Mouse (Mus musculus) hindbrain, postnatal 0 days (tissue): ENCODE results near the gene Icam5. TPM values are rescaled to one million over a fixed set of nuclear protein-coding genes. Genes with fewer than 3 reads are reported as not detected.

Experiments
- ATAC-seq: fragments of 200-750 bp; cut with Nextera tagmentation; 2 replicates; pipeline ENCODE4 v1.8.0; 2017; ENCODE audit warnings: mild to moderate bottlenecking, moderate TSS enrichment, moderate library complexity
- DNase-seq: peaks from one replicate; pipeline ENCODE4 v3.0.0-alpha.2; 2015; ENCODE audit warnings: low spot score
- H3K27ac ChIP-seq: fragments of 300-500 bp; sonication (generic); 2 replicates; pipeline ENCODE4 v1.5.1; 2014; ENCODE audit warnings: mild to moderate bottlenecking
- H3K27me3 ChIP-seq: fragments of 300-500 bp; sonication (generic); 2 replicates; pipeline ENCODE4 v1.6.1; 2014; ENCODE audit warnings: low read length, mixed read lengths; ENCODE audit not compliant: insufficient read depth
- H3K36me3 ChIP-seq: fragments of 300-500 bp; sonication (generic); 2 replicates; pipeline ENCODE4 v1.6.1; 2014; ENCODE audit warnings: low read length, mixed read lengths; ENCODE audit not compliant: insufficient read depth
- H3K4me1 ChIP-seq: fragments of 300-500 bp; sonication (generic); 2 replicates; pipeline ENCODE4 v1.6.1; 2014; ENCODE audit warnings: antibody characterized with exemption, low read length, mixed read lengths; ENCODE audit not compliant: insufficient read depth
- H3K4me2 ChIP-seq: fragments of 300-500 bp; sonication (generic); 2 replicates; pipeline ENCODE4 v1.6.1; 2014; ENCODE audit warnings: low read depth, mild to moderate bottlenecking, low read length, moderate library complexity, mixed read lengths
- H3K4me3 ChIP-seq: fragments of 300-500 bp; sonication (generic); 2 replicates; pipeline ENCODE4 v1.5.1; 2014; ENCODE audit warnings: low read length
- H3K9ac ChIP-seq: fragments of 300-500 bp; sonication (generic); replicated peaks from 2 replicates; pipeline ENCODE4 v1.6.1; 2014; ENCODE audit warnings: mild to moderate bottlenecking, low read length, moderate library complexity, mixed read lengths
- H3K9me3 ChIP-seq: fragments of 300-500 bp; sonication (generic); 2 replicates; pipeline ENCODE4 v1.6.1; 2016; ENCODE audit warnings: low read length, mixed read lengths
- CTCF ChIP-seq: IDR thresholded peaks from 2 replicates; pipeline ENCODE4 v1.5.1; 2016; ENCODE audit warnings: antibody characterized with exemption, control low read depth, low read depth
- WGBS: fragments of 180-500 bp; shearing (Covaris S2); extraction: QIAGEN DNeasy Blood & Tissue Kit; methylation state at CpG from one replicate; pipeline ENCODE4 v1.1.7; 2014; 5-methylcytosine and 5-hydroxymethylcytosine counted together
- polyA plus RNA-seq: library from polyadenylated mRNA; unstranded; fragments of >200 nt; fragmentation: Nextera tagmentation; extraction: Ambion mirVana; gene quantifications from 2 replicates; pipeline ENCODE4 v1.2.1, GENCODE M21; 2015
- total RNA-seq: library from RNA; depleted of rRNA; stranded (reverse); fragments of >200 nt; gene quantifications from 2 replicates; pipeline ENCODE4 v1.2.3, GENCODE M21; 2014

Icam5 gene
- total and polyA plus RNA-seq, 2 experiments from 2014 or later, result 3.7 to 9.1 TPM

- Histone ChIP-seq H3K27ac (no peak overlapping the region), H3K36me3 (no peaks in the 10 kb centered on the region), H3K4me3 (no peak overlapping the region), H3K27me3 (peaks cover 68% of the 10 kb centered on the region), H3K4me1 (peaks cover 46% of the 10 kb centered on the region), H3K4me2 (0 out of 2 replicates have a peak overlapping the region, but pooled peaks have one; percentile 10), H3K9ac (no peak overlapping the region), H3K9me3 (no peaks in the 10 kb centered on the region)
- 11% methylated on average over 17 of the region's 17 CpGs for WGBS
- ATAC-seq (no peak), DNase-seq (no peak)
- TF ChIP-seq CTCF, result no peak
Observed at GRCm38 (mm10) chr9:21034481-21035085, 2.7 kb downstream of the Icam5 start.

DNA sequence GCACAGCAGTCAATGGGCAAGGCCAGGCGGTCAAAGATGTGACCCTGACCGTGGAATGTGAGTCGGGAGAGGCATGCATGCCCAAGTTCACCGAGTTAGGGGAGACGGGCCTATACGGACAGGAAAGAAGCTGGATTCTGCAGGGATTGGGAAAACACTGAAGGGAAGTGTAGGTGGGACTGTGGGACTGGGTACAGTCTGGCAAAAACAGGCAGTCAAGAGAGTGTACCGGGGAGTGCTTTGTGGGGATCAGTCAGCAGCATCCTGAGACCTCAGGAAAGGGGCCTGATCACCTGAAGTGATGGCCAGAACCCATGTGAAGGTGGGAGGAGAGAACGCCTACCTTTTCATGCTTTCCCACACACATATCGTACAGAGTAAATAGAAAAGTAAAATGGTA lies 3.7 kb downstream of the Icam5 start:
- Histone ChIP-seq H3K4me1 (peaks cover 46% of the 10 kb centered on the region), H3K9me3 (no peaks in the 10 kb centered on the region), H3K4me3 (0 out of 2 replicates have a peak overlapping the region, but pooled peaks have one; percentile 3), H3K4me2 (peak overlapping the region; percentile 74; the same call in 1 of the 2 replicates), H3K27ac (no peak overlapping the region), H3K27me3 (peaks cover 68% of the 10 kb centered on the region), H3K9ac (no peak overlapping the region), H3K36me3 (no peaks in the 10 kb centered on the region)
- TF ChIP-seq CTCF, result no peak
- WGBS, result 24% methylated on average over 9 of the region's 9 CpGs
- DNase-seq (no peak), ATAC-seq (no peak)

GRCm38 (mm10) chr9:21036161-21036560 lies 4.3 kb downstream of the Icam5 start:
- peaks cover 68% of the 10 kb centered on the region for H3K27me3 ChIP-seq
- WGBS, result 15% methylated on average over 20 of the region's 20 CpGs
- peaks cover 43% of the 10 kb centered on the region for H3K4me1 ChIP-seq

GRCm38 (mm10) chr9:21036666-21037065 lies 4.8 kb downstream of the Icam5 start:
- H3K27ac ChIP-seq, result no peak overlapping the region
- H3K9me3 ChIP-seq, result no peaks in the 10 kb centered on the region
- peak overlapping the region; percentile 46 for H3K4me3 ChIP-seq
- peaks cover 41% of the 10 kb centered on the region for H3K4me1 ChIP-seq
- H3K9ac ChIP-seq, result peak overlapping the region; percentile 56; the same call in 1 of the 2 replicates
- no peak for DNase-seq
- peak overlapping the region; percentile 74 for H3K4me2 ChIP-seq
- peaks cover 68% of the 10 kb centered on the region for H3K27me3 ChIP-seq
- 3% methylated on average over 22 of the region's 22 CpGs for WGBS
- TF ChIP-seq CTCF, result peak; percentile 13; the same call in 1 of the 2 replicates
- ATAC-seq, result no peak
- no peaks in the 10 kb centered on the region for H3K36me3 ChIP-seq

More at GRCm38 (mm10) chr9:21036161-21036560, 4.3 kb downstream of the Icam5 start:
- peak overlapping the region; percentile 74 for H3K4me2 ChIP-seq
- H3K36me3 ChIP-seq, result no peaks in the 10 kb centered on the region
- DNase-seq (no peak), ATAC-seq (no peak)
- no peaks in the 10 kb centered on the region for H3K9me3 ChIP-seq
- H3K4me3 ChIP-seq, result peak overlapping the region; percentile 46; the same call in 1 of the 2 replicates
- no peak overlapping the region for H3K9ac ChIP-seq
- TF ChIP-seq CTCF, result no peak
- no peak overlapping the region for H3K27ac ChIP-seq

DNA sequence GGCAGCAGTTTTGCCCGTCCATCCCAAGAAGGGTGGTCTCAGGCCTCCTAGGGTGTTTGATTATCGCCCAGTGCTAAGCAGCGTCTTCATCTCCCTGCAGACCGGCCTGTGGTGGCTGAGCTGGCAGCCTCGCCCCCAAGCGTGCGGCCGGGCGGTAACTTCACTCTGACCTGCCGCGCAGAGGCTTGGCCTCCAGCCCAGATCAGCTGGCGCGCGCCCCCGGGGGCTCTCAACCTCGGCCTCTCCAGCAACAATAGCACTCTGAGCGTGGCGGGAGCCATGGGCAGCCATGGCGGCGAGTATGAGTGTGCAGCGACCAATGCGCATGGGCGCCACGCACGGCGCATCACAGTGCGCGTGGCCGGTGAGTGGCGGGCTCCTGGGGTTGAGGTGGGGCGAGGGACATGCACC lies 5.6 kb downstream of the Icam5 start:
- H3K9ac ChIP-seq, result peak overlapping the region; percentile 56
- no peak overlapping the region for H3K27ac ChIP-seq
- H3K36me3 ChIP-seq, result no peaks in the 10 kb centered on the region
- no peaks in the 10 kb centered on the region for H3K9me3 ChIP-seq
- peak; percentile 69 for DNase-seq
- H3K4me1 ChIP-seq, result peaks cover 33% of the 10 kb centered on the region
- TF ChIP-seq CTCF, result no peak
- H3K4me2 ChIP-seq, result peak overlapping the region; percentile 74
- ATAC-seq, result peak; percentile 70
- H3K27me3 ChIP-seq, result peaks cover 63% of the 10 kb centered on the region
- WGBS, result 2% methylated on average over 31 of the region's 31 CpGs
- peak overlapping the region; percentile 46 for H3K4me3 ChIP-seq

GRCm38 (mm10) chr9:21039779-21040178 lies 7.9 kb downstream of the Icam5 start:
- peaks cover 42% of the 10 kb centered on the region for H3K27me3 ChIP-seq
- DNase-seq (no peak), ATAC-seq (no peak)
- H3K4me1 ChIP-seq, result peaks cover 21% of the 10 kb centered on the region
- H3K4me2 ChIP-seq, result no peak overlapping the region
- no peak for TF ChIP-seq CTCF
- H3K4me3 ChIP-seq, result no peak overlapping the region
- no peak overlapping the region for H3K27ac ChIP-seq
- WGBS, result 66% methylated on average over 3 of the region's 3 CpGs
- H3K9me3 ChIP-seq, result no peaks in the 10 kb centered on the region
- no peak overlapping the region for H3K9ac ChIP-seq
- H3K36me3 ChIP-seq, result no peaks in the 10 kb centered on the region

- H3K27me3 ChIP-seq, result peaks cover 27% of the 10 kb centered on the region
- no peak overlapping the region for H3K4me2 ChIP-seq
- WGBS, result 34% methylated on average over 4 of the region's 4 CpGs
- no peak for DNase-seq
- no peak overlapping the region for H3K27ac ChIP-seq
- no peak overlapping the region for H3K9ac ChIP-seq
- no peak overlapping the region for H3K4me3 ChIP-seq
- no peak for ATAC-seq
- H3K36me3 ChIP-seq, result no peaks in the 10 kb centered on the region
- no peaks in the 10 kb centered on the region for H3K9me3 ChIP-seq
- peaks cover 18% of the 10 kb centered on the region for H3K4me1 ChIP-seq
- TF ChIP-seq CTCF, result no peak
Observed at GRCm38 (mm10) chr9:21041308-21041707, 9.4 kb downstream of the Icam5 start.
